Mouse (Mus musculus) ovary, postnatal 14 days (tissue): ENCODE measurements at regions not wholly inside any gene's neighbourhood (a gene's known extent, or its start where the extent isn't known, plus 50 kb on each side); places are given as distances from the start of the nearest gene placed in this dataset.

Experiments
- DNase-seq: peaks from one replicate; pipeline ENCODE4 v3.0.0; 2022; ENCODE audit warnings: low spot score

- no peak for DNase-seq
Measured at GRCm38 (mm10) chr4:95185113-95185915, 133.3 kb upstream of the Jun start.

GRCm38 (mm10) chr4:95185916-95186200, 133.8 kb upstream of the Jun start:
- DNase-seq, result no peak

GRCm38 (mm10) chr4:95188107-95188506, 136.1 kb upstream of the Jun start:
- DNase-seq, result no peak

GRCm38 (mm10) chr4:95191654-95192406, 139.8 kb upstream of the Jun start:
- no peak for DNase-seq

GRCm38 (mm10) chr4:95192562-95192961, 140.5 kb upstream of the Jun start:
- DNase-seq, result no peak

- peak; percentile 19 for DNase-seq
Measured at GRCm38 (mm10) chr4:95193028-95193427, 141.0 kb upstream of the Jun start.

GRCm38 (mm10) chr4:95193473-95193872, 141.5 kb upstream of the Jun start:
- no peak for DNase-seq

GRCm38 (mm10) chr4:95194621-95195455, 142.8 kb upstream of the Jun start:
- DNase-seq, result no peak

- DNase-seq, result no peak
Measured at GRCm38 (mm10) chr4:95196106-95196505, 144.1 kb upstream of the Jun start.

GRCm38 (mm10) chr4:95197077-95197711, 145.2 kb upstream of the Jun start:
- DNase-seq, result no peak

- no peak for DNase-seq
Measured at GRCm38 (mm10) chr4:95199394-95199793, 147.4 kb upstream of the Jun start.

GRCm38 (mm10) chr4:95200130-95200529, 148.1 kb upstream of the Jun start:
- no peak for DNase-seq

GRCm38 (mm10) chr4:95202478-95202877, 150.5 kb upstream of the Jun start:
- DNase-seq, result no peak

GRCm38 (mm10) chr4:95203577-95203976, 151.6 kb upstream of the Jun start:
- DNase-seq, result no peak

- DNase-seq, result no peak
Measured at GRCm38 (mm10) chr4:95205372-95205771, 153.3 kb upstream of the Jun start.

GRCm38 (mm10) chr4:95207783-95208182, 155.8 kb upstream of the Jun start:
- no peak for DNase-seq

- DNase-seq, result no peak
Measured at GRCm38 (mm10) chr4:95208827-95209226, 156.8 kb upstream of the Jun start.

- DNase-seq, result no peak
Measured at GRCm38 (mm10) chr4:95209322-95210119, 157.5 kb upstream of the Jun start.

- no peak for DNase-seq
Measured at GRCm38 (mm10) chr4:95212561-95212960, 160.5 kb upstream of the Jun start.

- DNase-seq, result no peak
Measured at GRCm38 (mm10) chr4:95213026-95213425, 161.0 kb upstream of the Jun start.

- no peak for DNase-seq
Measured at GRCm38 (mm10) chr4:95214026-95214425, 162.0 kb upstream of the Jun start.
